Mouse (Mus musculus) heart, postnatal 0 days (tissue): ENCODE data around the gene Epb41l4b. TPM values are rescaled to one million over a fixed set of nuclear protein-coding genes. Genes with fewer than 3 reads are reported as not detected.

Source experiments
- ATAC-seq: fragments of 200-750 bp; cut with Nextera tagmentation; 2 replicates; pipeline ENCODE4 v1.8.0; 2017; ENCODE audit warnings: low read depth, moderate number of reproducible peaks, moderate library complexity; ENCODE audit not compliant: insufficient read depth
- DNase-seq: peaks from one replicate; pipeline ENCODE4 v3.0.0-alpha.2; 2016; ENCODE audit warnings: low spot score
- H3K27ac ChIP-seq: fragments of 300-500 bp; sonication (generic); 2 replicates; pipeline ENCODE4 v1.5.1; 2014; ENCODE audit warnings: low read depth, mild to moderate bottlenecking
- H3K27me3 ChIP-seq: fragments of 300-500 bp; sonication (generic); 2 replicates; pipeline ENCODE4 v1.6.1; 2014; ENCODE audit warnings: low read length, mixed read lengths; ENCODE audit not compliant: control insufficient read depth, insufficient read depth
- H3K36me3 ChIP-seq: fragments of 300-500 bp; sonication (generic); replicated peaks from 2 replicates; pipeline ENCODE4 v1.6.1; 2014; ENCODE audit warnings: low read length, mixed read lengths; ENCODE audit not compliant: control insufficient read depth, insufficient read depth
- H3K4me1 ChIP-seq: fragments of 300-500 bp; sonication (generic); 2 replicates; pipeline ENCODE4 v1.6.1; 2014; ENCODE audit warnings: antibody characterized with exemption; ENCODE audit not compliant: control insufficient read depth, insufficient read depth
- H3K4me2 ChIP-seq: fragments of 300-500 bp; sonication (generic); 2 replicates; pipeline ENCODE4 v1.6.1; 2014; ENCODE audit warnings: low read depth, mild to moderate bottlenecking, low read length, moderate library complexity
- H3K4me3 ChIP-seq: fragments of 300-500 bp; sonication (generic); 2 replicates; pipeline ENCODE4 v1.5.1; 2014; ENCODE audit warnings: low read depth, low read length
- H3K9ac ChIP-seq: fragments of 300-500 bp; sonication (generic); replicated peaks from 2 replicates; pipeline ENCODE4 v1.6.1; 2014; ENCODE audit warnings: low read depth, low read length, mixed read lengths
- H3K9me3 ChIP-seq: fragments of 300-500 bp; sonication (generic); replicated peaks from 2 replicates; pipeline ENCODE4 v1.6.1; 2016; ENCODE audit warnings: low read length; ENCODE audit not compliant: control insufficient read depth
- CTCF ChIP-seq: IDR thresholded peaks from 2 replicates; pipeline ENCODE4 v1.5.1; 2016; ENCODE audit warnings: antibody characterized with exemption, control low read depth, low read depth
- EP300 ChIP-seq: IDR thresholded peaks from 2 replicates; pipeline ENCODE4 v1.6.1; 2016; ENCODE audit warnings: antibody characterized with exemption, low read depth
- WGBS: fragments of 180-500 bp; shearing (Covaris S2); extraction: QIAGEN DNeasy Blood & Tissue Kit; methylation state at CpG from one replicate; pipeline ENCODE4 v1.1.7; 2014; 5-methylcytosine and 5-hydroxymethylcytosine counted together
- polyA plus RNA-seq: library from polyadenylated mRNA; unstranded; fragments of >200 nt; fragmentation: Nextera tagmentation; extraction: Ambion mirVana; gene quantifications from 2 replicates; pipeline ENCODE4 v1.2.1, GENCODE M21; 2015
- total RNA-seq: library from RNA; depleted of rRNA; stranded (reverse); fragments of >200 nt; gene quantifications from 2 replicates; pipeline ENCODE4 v1.2.3, GENCODE M21; 2014; ENCODE audit warnings: low replicate concordance

Gene Epb41l4b
- total and polyA plus RNA-seq, 2 experiments from 2014 or later: 0.19 to 0.37 TPM

GRCm38 (mm10) chr4:57109543-57109942 is 33.7 kb downstream of the Epb41l4b start:
- H3K27me3 ChIP-seq: no peaks in the 10 kb centered on the region
- no peak for ATAC-seq
- 69% methylated on average over 4 of the region's 4 CpGs for WGBS
- DNase-seq: no peak
- TF ChIP-seq CTCF (no peak), EP300 (no peak)
- H3K27ac ChIP-seq: no peak overlapping the region
- H3K4me3 ChIP-seq: no peak overlapping the region
- no peaks in the 10 kb centered on the region for H3K4me1 ChIP-seq
- no peaks in the 10 kb centered on the region for H3K9me3 ChIP-seq
- H3K9ac ChIP-seq: no peak overlapping the region
- H3K4me2 ChIP-seq: no peak overlapping the region
- H3K36me3 ChIP-seq: no peaks in the 10 kb centered on the region

GRCm38 (mm10) chr4:57105339-57105738 is 37.9 kb downstream of the Epb41l4b start:
- no peak for ATAC-seq
- H3K4me1 ChIP-seq: no peaks in the 10 kb centered on the region
- H3K4me3 ChIP-seq: no peak overlapping the region
- no peak for TF ChIP-seq CTCF
- no peak for TF ChIP-seq EP300
- no peak for DNase-seq
- no peak overlapping the region for H3K4me2 ChIP-seq
- H3K9ac ChIP-seq: no peak overlapping the region
- 78% methylated on average over 6 of the region's 6 CpGs for WGBS
- no peaks in the 10 kb centered on the region for H3K36me3 ChIP-seq
- H3K27ac ChIP-seq: no peak overlapping the region
- H3K9me3 ChIP-seq: no peaks in the 10 kb centered on the region
- H3K27me3 ChIP-seq: no peaks in the 10 kb centered on the region

- no peak overlapping the region for H3K27ac ChIP-seq
Observed at GRCm38 (mm10) chr4:57103830-57104229, 39.4 kb downstream of the Epb41l4b start.

GRCm38 (mm10) chr4:57101095-57101494 is 42.1 kb downstream of the Epb41l4b start:
- 67% methylated on average over 4 of the region's 4 CpGs for WGBS
- Histone ChIP-seq H3K36me3 (no peaks in the 10 kb centered on the region), H3K4me1 (no peaks in the 10 kb centered on the region), H3K9me3 (no peaks in the 10 kb centered on the region), H3K4me2 (no peak overlapping the region), H3K27me3 (no peaks in the 10 kb centered on the region), H3K4me3 (no peak overlapping the region), H3K27ac (no peak overlapping the region), H3K9ac (no peak overlapping the region)
- TF ChIP-seq CTCF: no peak
- no peak for TF ChIP-seq EP300
- ATAC-seq: no peak
- DNase-seq: no peak

More at GRCm38 (mm10) chr4:57103830-57104229, 39.4 kb downstream of the Epb41l4b start:
- Histone ChIP-seq H3K9me3 (no peaks in the 10 kb centered on the region), H3K27me3 (no peaks in the 10 kb centered on the region), H3K4me3 (no peak overlapping the region), H3K36me3 (no peaks in the 10 kb centered on the region), H3K4me2 (no peak overlapping the region), H3K4me1 (no peaks in the 10 kb centered on the region), H3K9ac (no peak overlapping the region)
- TF ChIP-seq CTCF (no peak), EP300 (no peak)
- 50% methylated on average over 4 of the region's 5 CpGs for WGBS
- no peak for ATAC-seq
- DNase-seq: no peak

- Histone ChIP-seq H3K4me1 (no peaks in the 10 kb centered on the region), H3K36me3 (no peaks in the 10 kb centered on the region), H3K4me3 (no peak overlapping the region), H3K9ac (no peak overlapping the region), H3K27me3 (0 out of 2 replicates have a peak, but pooled peaks cover 2% of the 10 kb centered on the region), H3K4me2 (no peak overlapping the region), H3K9me3 (no peaks in the 10 kb centered on the region), H3K27ac (no peak overlapping the region)
- TF ChIP-seq CTCF: no peak
- 88% methylated on average over 4 of the region's 4 CpGs for WGBS
- ATAC-seq (no peak), DNase-seq (no peak)
Observed at GRCm38 (mm10) chr4:57097411-57097810, 45.8 kb downstream of the Epb41l4b start.

- ATAC-seq (no peak), DNase-seq (no peak)
- no peak overlapping the region for H3K9ac ChIP-seq
- H3K4me1 ChIP-seq: peaks cover 4% of the 10 kb centered on the region; the same call in 1 of the 2 replicates
- no peak overlapping the region for H3K27ac ChIP-seq
- no peak overlapping the region for H3K4me2 ChIP-seq
- H3K4me3 ChIP-seq: no peak overlapping the region
- H3K27me3 ChIP-seq: 0 out of 2 replicates have a peak, but pooled peaks cover 6% of the 10 kb centered on the region
- TF ChIP-seq EP300 (no peak), CTCF (no peak)
- H3K9me3 ChIP-seq: no peaks in the 10 kb centered on the region
- H3K36me3 ChIP-seq: no peaks in the 10 kb centered on the region
Observed at GRCm38 (mm10) chr4:57095569-57095968, 47.7 kb downstream of the Epb41l4b start.
